Mouse (Mus musculus): ENCODE data around the gene Mymx.

- TF ChIP-seq POLR2A (IDR thresholded peaks at IDR 0.05; ENCODE audit: low read depth, low read length) (no peak), CTCF (IDR thresholded peaks at IDR 0.05; ENCODE audit: extremely low read depth, insufficient read length, insufficient replicate concordance, low read depth, low read length) (no peak)
These were observed 47.5 kb downstream of the Mymx start for GRCm38 (mm10) chr17:45554420-45554819.

Data from small intestine, adult 2 months (tissue).